Mouse (Mus musculus): ENCODE measurements around the gene Pdcl. TPM values are rescaled to one million over a fixed set of nuclear protein-coding genes. Genes with fewer than 3 reads are reported as not detected.

The Pdcl gene
- 10 to 100 TPM in 1 of 2 experiments, 1 to 10 TPM in 1; 9.7 to 13.6 TPM for total RNA-seq (2021)
- long read RNA-seq, experiment 1, transcript Pdcl-201 (4 exons, 2,858 nt): major isoform, 8 of 9 reads
- long read RNA-seq, experiment 1, partial matches to known transcripts: 1 of 9 reads
- long read RNA-seq, experiment 1, other reads (novel, unspliced or antisense): 0 of 9 reads
- long read RNA-seq, experiment 2, transcript Pdcl-201 (4 exons, 2,858 nt): major isoform, 7 of 9 reads
- long read RNA-seq, experiment 2, partial matches to known transcripts: 1 of 9 reads
- long read RNA-seq, experiment 2, other reads (novel, unspliced or antisense): 0 of 9 reads

DNA sequence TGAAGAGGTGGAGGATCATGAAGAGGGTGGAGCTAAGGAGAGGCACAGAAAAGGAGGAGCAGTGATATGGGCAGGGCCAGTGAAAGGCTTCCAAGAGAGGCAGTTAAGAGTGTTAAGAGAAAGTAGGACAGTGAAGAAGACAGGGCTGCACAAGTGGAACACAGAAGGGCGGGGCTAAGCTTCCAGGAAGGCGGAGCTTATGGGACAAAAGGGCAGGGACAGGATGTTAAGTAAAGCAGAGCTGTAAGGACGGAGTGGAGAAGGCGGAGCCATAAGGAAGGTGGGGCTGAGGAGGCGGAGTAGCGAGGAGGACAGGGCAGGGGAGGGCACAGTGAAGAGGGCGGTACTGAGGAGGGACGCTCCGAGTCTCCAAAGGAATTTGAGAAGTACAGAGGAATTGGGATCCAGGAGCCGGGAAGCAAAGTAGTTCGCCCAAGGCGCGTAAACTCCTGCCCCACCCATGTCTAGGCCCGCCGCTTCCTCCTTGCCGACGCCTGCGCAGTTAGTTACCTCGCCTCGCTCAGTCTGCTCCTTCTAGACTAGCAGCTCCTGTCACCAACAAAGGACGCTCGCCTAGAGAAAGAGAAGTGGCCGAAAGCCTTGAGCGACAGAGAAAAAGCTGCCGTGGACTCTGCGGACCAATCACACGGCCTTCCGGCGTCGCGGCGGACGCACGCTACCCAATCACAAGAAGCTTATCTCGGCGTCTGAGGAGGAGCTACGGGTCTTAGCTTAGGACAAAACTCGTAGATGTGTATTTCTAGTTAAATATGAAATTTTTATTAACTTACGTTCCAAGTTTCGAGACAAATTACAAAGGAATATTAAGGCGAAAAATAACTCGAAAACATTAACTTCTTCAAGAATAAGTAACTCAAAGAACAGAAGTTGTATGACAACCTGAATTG is at the start of gene Pdcl:
Gene Pdcl (minus strand): TSS at position 700 of the 908 bp plus-strand sequence.
- peak; percentile 95 for DNase-seq (ENCODE audit: low spot score)

DNA sequence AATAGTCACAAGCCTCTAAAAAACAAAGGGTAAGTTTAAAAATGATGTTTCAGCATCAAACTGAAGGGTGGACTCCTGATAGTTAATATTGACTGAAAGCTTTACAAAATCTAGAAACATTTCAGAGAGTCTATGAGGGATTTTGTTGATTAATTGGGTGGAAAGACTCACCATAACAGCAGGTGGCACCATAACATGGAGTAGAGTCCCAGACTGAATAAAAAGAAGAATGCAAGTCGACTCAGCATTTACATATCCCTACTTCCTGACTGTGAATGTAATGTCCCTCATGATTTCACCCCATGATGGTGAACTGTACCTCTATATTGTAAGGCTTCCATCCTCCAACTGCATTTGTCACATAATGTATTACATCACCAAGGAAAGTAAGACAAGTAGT is 36.4 kb upstream of the Pdcl start:
- DNase-seq (ENCODE audit: low spot score): no peak

GRCm38 (mm10) chr2:37382921-37383320 is 23.8 kb upstream of the Pdcl start:
- DNase-seq (ENCODE audit: low spot score): no peak

- peak; percentile 45 for DNase-seq (ENCODE audit: low spot score)
These were observed 21.1 kb upstream of the Pdcl start for GRCm38 (mm10) chr2:37380189-37380588.

- DNase-seq (ENCODE audit: low spot score): no peak
These were observed 16.9 kb upstream of the Pdcl start for GRCm38 (mm10) chr2:37376018-37376417.

DNA sequence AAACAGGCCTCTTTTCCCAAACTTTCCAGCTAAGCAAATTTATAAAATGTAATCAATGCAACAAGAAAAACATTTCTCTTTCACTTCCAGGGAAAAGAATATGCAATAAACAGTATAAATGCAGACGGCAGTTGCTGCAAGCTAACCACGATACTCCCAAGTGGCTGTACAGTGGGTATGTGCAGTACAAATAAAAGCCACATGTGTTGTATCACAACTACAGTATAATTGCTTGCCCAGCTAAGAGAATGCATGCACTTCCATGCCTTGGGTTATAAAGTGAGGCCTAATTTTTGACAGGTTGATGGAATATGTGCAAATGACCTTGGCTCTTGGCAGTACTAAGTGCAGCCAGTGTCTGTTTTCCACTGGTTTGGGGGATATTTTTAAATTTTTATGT is 11.5 kb upstream of the Pdcl start:
- DNase-seq (ENCODE audit: low spot score): no peak

- no peak for DNase-seq (ENCODE audit: low spot score)
These were observed 776 bp upstream of the Pdcl start for GRCm38 (mm10) chr2:37359908-37360307.

DNA sequence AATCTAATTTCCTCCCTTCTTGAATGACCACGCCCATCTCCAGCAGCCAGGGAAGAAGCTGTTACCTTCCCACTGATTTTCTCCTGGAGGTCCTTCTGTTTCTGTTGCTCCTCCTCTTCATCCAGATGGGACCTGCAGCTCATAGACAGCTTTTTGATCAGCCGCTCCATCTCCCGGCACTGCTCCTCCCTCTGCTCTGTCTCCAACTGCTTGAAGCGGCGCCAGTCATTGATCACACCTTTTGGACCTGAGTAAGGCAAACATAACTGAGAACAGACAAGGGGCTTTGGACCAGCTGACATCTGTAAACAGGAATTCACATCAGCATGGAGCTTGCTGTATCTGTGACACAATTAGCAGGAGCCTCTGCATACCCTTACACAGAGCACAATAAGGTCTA is 3.6 kb downstream of the Pdcl start:
- DNase-seq (ENCODE audit: low spot score): no peak

- no peak for DNase-seq (ENCODE audit: low spot score)
These were observed 7.5 kb downstream of the Pdcl start for GRCm38 (mm10) chr2:37351671-37352070.

GRCm38 (mm10) chr2:37338497-37339187 is 20.5 kb downstream of the Pdcl start:
- DNase-seq (ENCODE audit: low spot score): peak; percentile 36

DNA sequence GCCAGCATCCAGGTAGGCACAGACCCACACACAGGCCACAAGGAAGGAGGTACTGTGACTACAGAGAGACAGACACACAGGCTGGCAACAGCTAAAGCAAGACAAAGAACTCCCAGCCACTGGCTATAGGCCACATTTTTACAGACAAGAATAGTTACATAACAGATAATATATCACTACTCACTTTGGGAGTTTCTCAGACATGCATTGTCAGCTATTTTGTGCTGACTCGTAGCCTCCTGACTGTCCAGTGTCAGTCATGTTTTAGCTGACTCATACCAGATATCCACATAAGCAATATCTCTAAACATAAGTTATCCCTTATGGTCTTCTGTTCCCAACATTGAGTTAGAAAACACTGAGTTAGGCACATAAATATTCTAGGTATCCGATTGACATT is 25.8 kb downstream of the Pdcl start:
- DNase-seq (ENCODE audit: low spot score): no peak

GRCm38 (mm10) chr2:37326215-37326614 is 32.9 kb downstream of the Pdcl start, which contains the start of gene Olfr368:
Gene Olfr368, plus strand, starts transcription at chr2:37326515.
- DNase-seq (ENCODE audit: low spot score): no peak

Other genes starting within 250 kb of the Pdcl start
- not detected for gene Olfr362, start 241.4 kb downstream of the Pdcl start, total RNA-seq (2021)
- gene Olfr364-ps1, start 220.0 kb downstream of the Pdcl start, total RNA-seq (2021): not detected
- gene Olfr365, start 171.1 kb downstream of the Pdcl start, total RNA-seq (2021): not detected
- gene Olfr366, start 147.8 kb downstream of the Pdcl start, total RNA-seq (2021): not detected
- gene Olfr368, start 32.8 kb downstream of the Pdcl start, total RNA-seq (2021): not detected
- 10 to 100 TPM; 39.0 to 46.2 TPM for gene Rc3h2, start 63.6 kb upstream of the Pdcl start, total RNA-seq (2021)
- 1 to 10 TPM; 3.1 to 4.1 TPM for gene Zbtb26, start 83.8 kb upstream of the Pdcl start, total RNA-seq (2021)
- 1 to 10 TPM; 2.9 to 3.4 TPM for gene Zbtb6, start 83.8 kb upstream of the Pdcl start, total RNA-seq (2021)
- gene Rabgap1, start 83.9 kb upstream of the Pdcl start, total RNA-seq (2021): 10 to 100 TPM; 30.5 to 32.3 TPM
- gene Gpr21, start 157.0 kb upstream of the Pdcl start, total RNA-seq (2021): under 1 TPM; 0.40 to 0.43 TPM